Mouse (Mus musculus): ENCODE data around the gene H2-M5.

H2-M5 gene

GRCm38 (mm10) chr17:36949265-36949664 lies 40.1 kb downstream of the H2-M5 start:
- DNase-seq (ENCODE audit: inconsistent ontology term): no peak

GRCm38 (mm10) chr17:36948286-36948685 lies 41.1 kb downstream of the H2-M5 start:
- DNase-seq (ENCODE audit: inconsistent ontology term): no peak

GRCm38 (mm10) chr17:36947051-36947819 lies 42.1 kb downstream of the H2-M5 start:
- peak; percentile 67 for DNase-seq (ENCODE audit: inconsistent ontology term)

- DNase-seq (ENCODE audit: inconsistent ontology term): no peak
Observed at GRCm38 (mm10) chr17:36944121-36944775, 45.1 kb downstream of the H2-M5 start.

GRCm38 (mm10) chr17:36943691-36944090 lies 45.6 kb downstream of the H2-M5 start:
- DNase-seq (ENCODE audit: inconsistent ontology term): no peak

- DNase-seq (ENCODE audit: inconsistent ontology term): no peak
Observed at GRCm38 (mm10) chr17:36942791-36943471, 46.4 kb downstream of the H2-M5 start, which contains the start of gene Rnf39. Gene Rnf39, plus strand, starts transcription at chr17:36942918.

- DNase-seq (ENCODE audit: inconsistent ontology term): peak; percentile 45
Observed at GRCm38 (mm10) chr17:36942391-36942790, 46.9 kb downstream of the H2-M5 start.

GRCm38 (mm10) chr17:36938056-36938455 lies 51.3 kb downstream of the H2-M5 start:
- no peak for DNase-seq (ENCODE audit: inconsistent ontology term)
